Mouse (Mus musculus) forebrain, embryonic 16.5 days (tissue): ENCODE results near the gene Ckb. TPM values are rescaled to one million over a fixed set of nuclear protein-coding genes. Genes with fewer than 3 reads are reported as not detected.
A peak's percentile ranks its signal among the peaks of the same experiment; 100 is the strongest.

Experiments
- ATAC-seq: fragments of 200-750 bp; cut with Nextera tagmentation; 2 replicates; pipeline ENCODE4 v1.8.0; 2017; ENCODE audit warnings: mild to moderate bottlenecking, moderate library complexity
- H3K27ac ChIP-seq: fragments of 300-500 bp; sonication (generic); 2 replicates; pipeline ENCODE4 v1.5.1; 2014; ENCODE audit warnings: low read length, control low read depth
- H3K27me3 ChIP-seq: fragments of 300-500 bp; sonication (generic); replicated peaks from 2 replicates; pipeline ENCODE4 v1.6.1; 2014; ENCODE audit warnings: low read length; ENCODE audit not compliant: control insufficient read depth, insufficient read depth
- H3K36me3 ChIP-seq: fragments of 300-500 bp; sonication (generic); 2 replicates; pipeline ENCODE4 v1.6.1; 2014; ENCODE audit not compliant: control insufficient read depth, insufficient read depth
- H3K4me1 ChIP-seq: fragments of 300-500 bp; sonication (generic); replicated peaks from 2 replicates; pipeline ENCODE4 v1.6.1; 2014; ENCODE audit warnings: low read length; ENCODE audit not compliant: control insufficient read depth, insufficient read depth
- H3K4me2 ChIP-seq: fragments of 300-500 bp; sonication (generic); 2 replicates; pipeline ENCODE4 v1.6.1; 2014; ENCODE audit warnings: mild to moderate bottlenecking, low read length, control low read depth
- H3K4me3 ChIP-seq: fragments of 300-500 bp; sonication (generic); replicated peaks from 2 replicates; pipeline ENCODE4 v1.5.1; 2014; ENCODE audit warnings: mild to moderate bottlenecking, low read length, control low read depth
- H3K9ac ChIP-seq: fragments of 300-500 bp; sonication (generic); replicated peaks from 2 replicates; pipeline ENCODE4 v1.6.1; 2014; ENCODE audit warnings: low read depth, low read length, control low read depth
- H3K9me3 ChIP-seq: fragments of 300-500 bp; sonication (generic); 2 replicates; pipeline ENCODE4 v1.6.1; 2016; ENCODE audit warnings: low read length; ENCODE audit not compliant: control insufficient read depth
- WGBS: fragments of 180-500 bp; shearing (Covaris S2); extraction: QIAGEN DNeasy Blood & Tissue Kit; methylation state at CpG from one replicate; pipeline ENCODE4 v1.1.7; 2014; 5-methylcytosine and 5-hydroxymethylcytosine counted together
- polyA plus RNA-seq: library from polyadenylated mRNA; unstranded; fragments of >200 nt; fragmentation: Nextera tagmentation; extraction: Ambion mirVana; gene quantifications from 2 replicates; pipeline ENCODE4 v1.2.1, GENCODE M21; 2015

The Ckb gene
- polyA plus RNA-seq, 1 experiment from 2014 or later, result 1,413 TPM

DNA sequence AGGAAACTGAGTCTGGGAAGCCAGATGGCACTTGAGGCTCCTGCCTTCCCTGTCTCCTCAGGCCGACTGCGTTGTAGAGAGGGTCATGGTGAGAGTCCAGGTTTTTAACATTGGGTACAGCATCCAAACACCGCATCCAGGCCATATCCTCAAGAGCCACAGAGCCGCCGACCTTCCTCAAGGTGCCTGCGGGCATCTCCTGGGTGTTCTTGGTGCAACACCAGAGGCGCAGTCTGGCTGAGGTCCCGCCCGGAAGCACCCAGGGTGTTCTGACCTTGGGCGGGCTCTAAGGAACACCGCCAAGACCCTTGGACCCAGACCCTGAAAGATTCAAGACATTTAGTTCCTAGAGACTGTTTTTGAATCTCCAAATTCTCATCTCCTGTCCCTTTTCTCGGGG lies 443 bp upstream of the Ckb start:
- Histone ChIP-seq H3K27me3 (no peaks in the 10 kb centered on the region), H3K4me1 (peaks cover 38% of the 10 kb centered on the region), H3K9me3 (no peaks in the 10 kb centered on the region), H3K4me3 (peak overlapping the region; percentile 94), H3K36me3 (no peaks in the 10 kb centered on the region), H3K9ac (peak overlapping the region; percentile 98), H3K4me2 (peak overlapping the region; percentile 68), H3K27ac (peak overlapping the region; percentile 92)
- WGBS, result 8% methylated on average over 12 of the region's 12 CpGs
- ATAC-seq, result peak; percentile 23

GRCm38 (mm10) chr12:111671431-111671902 lies 671 bp downstream of the Ckb start:
- H3K9me3 ChIP-seq, result no peaks in the 10 kb centered on the region
- peak overlapping the region; percentile 94 for H3K4me3 ChIP-seq
- peaks cover 32% of the 10 kb centered on the region for H3K4me1 ChIP-seq
- H3K4me2 ChIP-seq, result peak overlapping the region; percentile 68
- H3K9ac ChIP-seq, result peak overlapping the region; percentile 98
- no peaks in the 10 kb centered on the region for H3K27me3 ChIP-seq
- H3K27ac ChIP-seq, result peak overlapping the region; percentile 92
- H3K36me3 ChIP-seq, result no peaks in the 10 kb centered on the region; the same call in 1 of the 2 replicates
- peak; percentile 74 for ATAC-seq
- WGBS, result under 1% methylated on average over 34 of the region's 34 CpGs

GRCm38 (mm10) chr12:111670976-111671375 lies 1.2 kb downstream of the Ckb start:
- Histone ChIP-seq H3K4me3 (peak overlapping the region; percentile 94), H3K27me3 (no peaks in the 10 kb centered on the region), H3K27ac (peak overlapping the region; percentile 92), H3K36me3 (no peaks in the 10 kb centered on the region; the same call in 1 of the 2 replicates), H3K4me2 (peak overlapping the region; percentile 68), H3K4me1 (peaks cover 32% of the 10 kb centered on the region), H3K9me3 (no peaks in the 10 kb centered on the region), H3K9ac (peak overlapping the region; percentile 98)
- peak; percentile 10 for ATAC-seq
- WGBS, result under 1% methylated on average over 35 of the region's 35 CpGs

DNA sequence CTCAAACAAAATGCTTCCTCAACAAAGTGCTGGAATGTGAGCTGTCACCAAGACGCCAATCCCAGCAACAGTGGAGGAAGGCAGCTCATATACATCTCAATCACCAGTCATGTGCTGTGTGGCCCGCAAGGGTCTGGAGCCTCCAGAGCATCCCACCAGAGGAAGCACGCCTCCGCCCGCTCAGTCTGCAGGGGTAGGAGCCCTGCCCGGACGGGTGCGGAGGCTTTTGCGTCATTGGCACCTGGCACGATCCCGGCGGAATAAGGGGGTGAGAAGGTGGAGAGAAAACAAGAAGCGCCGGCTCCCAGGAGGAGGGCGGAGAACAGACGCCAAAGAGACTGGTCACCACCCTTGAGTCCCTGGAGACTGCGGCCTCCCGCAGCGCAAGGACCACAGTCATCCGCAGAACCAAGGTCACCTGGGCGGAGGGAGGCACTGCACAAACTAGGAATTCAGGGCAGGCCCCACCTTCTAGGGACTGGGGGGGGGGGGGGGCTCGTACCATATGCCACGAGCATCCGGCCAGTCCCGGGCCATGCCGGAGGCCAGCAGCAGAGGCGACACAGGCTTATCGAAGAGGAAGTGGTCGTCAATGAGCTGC lies 1.7 kb downstream of the Ckb start:
- peak overlapping the region; percentile 68 for H3K4me2 ChIP-seq
- H3K4me1 ChIP-seq, result peaks cover 32% of the 10 kb centered on the region
- no peaks in the 10 kb centered on the region; the same call in 1 of the 2 replicates for H3K36me3 ChIP-seq
- H3K9me3 ChIP-seq, result no peaks in the 10 kb centered on the region
- no peak for ATAC-seq
- WGBS, result 2% methylated on average over 28 of the region's 29 CpGs
- no peaks in the 10 kb centered on the region for H3K27me3 ChIP-seq
- no peak overlapping the region for H3K27ac ChIP-seq
- H3K9ac ChIP-seq, result peak overlapping the region; percentile 98
- H3K4me3 ChIP-seq, result peak overlapping the region; percentile 94

DNA sequence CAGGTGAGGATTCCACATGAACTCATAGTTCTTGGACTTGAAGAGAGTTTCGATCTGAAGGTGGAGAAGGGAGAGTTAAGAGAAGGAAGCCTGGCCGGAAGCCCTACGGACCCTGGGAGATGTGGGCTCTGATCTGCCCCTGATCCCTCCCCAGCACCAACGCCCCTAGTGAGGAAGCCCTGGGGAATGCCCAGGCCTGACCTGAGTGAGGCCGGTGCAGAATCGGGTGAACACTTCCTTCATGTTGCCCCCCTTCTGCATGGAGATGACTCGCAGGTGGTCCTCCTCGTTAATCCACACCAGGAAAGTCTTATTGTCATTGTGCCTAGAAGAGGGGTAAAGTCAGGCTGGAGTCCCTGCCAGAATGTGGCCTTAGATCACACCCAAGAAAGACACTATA lies 2.2 kb downstream of the Ckb start:
- H3K27ac ChIP-seq, result no peak overlapping the region
- H3K4me2 ChIP-seq, result peak overlapping the region; percentile 68
- WGBS, result 36% methylated on average over 8 of the region's 8 CpGs
- H3K4me3 ChIP-seq, result peak overlapping the region; percentile 94
- ATAC-seq, result no peak
- H3K27me3 ChIP-seq, result no peaks in the 10 kb centered on the region
- H3K36me3 ChIP-seq, result no peaks in the 10 kb centered on the region; the same call in 1 of the 2 replicates
- H3K4me1 ChIP-seq, result peaks cover 32% of the 10 kb centered on the region
- no peaks in the 10 kb centered on the region for H3K9me3 ChIP-seq
- peak overlapping the region; percentile 98 for H3K9ac ChIP-seq

- H3K9ac ChIP-seq, result peak overlapping the region; percentile 38
- H3K36me3 ChIP-seq, result no peaks in the 10 kb centered on the region; the same call in 1 of the 2 replicates
- H3K9me3 ChIP-seq, result no peaks in the 10 kb centered on the region
- H3K27me3 ChIP-seq, result no peaks in the 10 kb centered on the region
- 46% methylated on average over 23 of the region's 23 CpGs for WGBS
- no peak for ATAC-seq
- peak overlapping the region; percentile 94 for H3K4me3 ChIP-seq
- H3K4me1 ChIP-seq, result peaks cover 32% of the 10 kb centered on the region
- peak overlapping the region; percentile 68 for H3K4me2 ChIP-seq
- H3K27ac ChIP-seq, result peak overlapping the region; percentile 83
Observed at GRCm38 (mm10) chr12:111669000-111669788, 2.9 kb downstream of the Ckb start.

GRCm38 (mm10) chr12:111668457-111668912 lies 3.7 kb downstream of the Ckb start:
- peak overlapping the region; percentile 68 for H3K4me2 ChIP-seq
- peaks cover 32% of the 10 kb centered on the region for H3K4me1 ChIP-seq
- peak; percentile 38 for ATAC-seq
- peak overlapping the region; percentile 38 for H3K9ac ChIP-seq
- under 1% methylated on average over 8 of the region's 8 CpGs for WGBS
- H3K4me3 ChIP-seq, result peak overlapping the region; percentile 94; the same call in 1 of the 2 replicates
- no peaks in the 10 kb centered on the region for H3K27me3 ChIP-seq
- no peaks in the 10 kb centered on the region; the same call in 1 of the 2 replicates for H3K36me3 ChIP-seq
- H3K27ac ChIP-seq, result peak overlapping the region; percentile 83
- no peaks in the 10 kb centered on the region for H3K9me3 ChIP-seq

DNA sequence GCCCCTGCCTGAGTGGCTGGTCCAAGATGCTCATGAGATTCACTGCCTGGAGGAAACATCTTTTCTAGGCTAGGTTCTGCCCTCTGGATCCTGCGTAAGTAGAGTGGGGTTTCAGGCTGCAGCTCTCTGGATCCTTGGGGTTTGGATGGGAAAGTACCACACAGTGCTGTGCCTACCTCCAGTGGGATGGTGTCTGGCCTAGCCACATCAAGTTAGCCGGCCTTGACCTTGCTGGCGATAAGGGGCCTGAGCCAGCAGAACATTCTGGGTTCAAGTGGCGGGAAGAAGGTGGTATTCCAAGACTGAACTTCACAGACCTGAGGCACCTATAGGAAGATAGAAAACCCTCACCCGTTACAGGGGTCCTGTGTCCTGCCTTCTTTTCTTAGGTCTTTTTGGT lies 4.7 kb downstream of the Ckb start:
- Histone ChIP-seq H3K4me1 (peaks cover 25% of the 10 kb centered on the region), H3K9ac (no peak overlapping the region), H3K4me2 (no peak overlapping the region), H3K9me3 (no peaks in the 10 kb centered on the region), H3K27ac (no peak overlapping the region), H3K4me3 (no peak overlapping the region), H3K27me3 (no peaks in the 10 kb centered on the region), H3K36me3 (no peaks in the 10 kb centered on the region; the same call in 1 of the 2 replicates)
- ATAC-seq, result no peak
- WGBS, result 96% methylated on average over 5 of the region's 5 CpGs

GRCm38 (mm10) chr12:111666380-111666779 lies 5.8 kb downstream of the Ckb start:
- Histone ChIP-seq H3K4me3 (no peak overlapping the region), H3K27ac (no peak overlapping the region; the same call in 1 of the 2 replicates), H3K36me3 (no peaks in the 10 kb centered on the region; the same call in 1 of the 2 replicates), H3K27me3 (no peaks in the 10 kb centered on the region), H3K4me1 (peaks cover 23% of the 10 kb centered on the region), H3K9me3 (no peaks in the 10 kb centered on the region), H3K4me2 (no peak overlapping the region), H3K9ac (no peak overlapping the region)
- no peak for ATAC-seq
- WGBS, result 78% methylated on average over 13 of the region's 13 CpGs
